Mouse (Mus musculus) MEL (cell line): ENCODE data around the gene Gm15217. TPM values are rescaled to one million over a fixed set of nuclear protein-coding genes. Genes with fewer than 3 reads are reported as not detected.

Experiments
- DNase-seq: peaks from one replicate; pipeline ENCODE4 v3.0.0; 2011; ENCODE audit warnings: low read depth, low spot score
- H3K27ac ChIP-seq: 2 replicates; pipeline ENCODE4 v1.5.1; 2012; ENCODE audit warnings: low read depth, mild to moderate bottlenecking, control low read depth, low read length, moderate library complexity; ENCODE audit not compliant: control insufficient read depth
- H3K27me3 ChIP-seq, 2 experiments: fragments of 150-350 bp in 1 of 2; sonication (generic) in 1 of 2; 2 replicates each; pipeline ENCODE4 v1.6.1; 2012; ENCODE audit warnings: low read length in 2 of 2, mild to moderate bottlenecking in 2 of 2, improper control_type of control experiment in 1 of 2, moderate library complexity in 1 of 2; ENCODE audit not compliant: insufficient read depth in 2 of 2, control insufficient read depth in 1 of 2
- H3K36me3 ChIP-seq, 2 experiments: 2 replicates each; pipeline ENCODE4 v1.6.1; 2012 to 2014; ENCODE audit warnings: low read length in 2 of 2, improper control_type of control experiment in 1 of 2, inconsistent platforms in 1 of 2, mild to moderate bottlenecking in 1 of 2; ENCODE audit not compliant: insufficient read depth in 2 of 2, control insufficient read depth in 1 of 2
- H3K4me1 ChIP-seq, 2 experiments: fragments of 150-350 bp in 1 of 2; sonication (generic) in 1 of 2; 2 replicates each; pipeline ENCODE4 v1.6.1; 2012; ENCODE audit warnings: low read length in 2 of 2, improper control_type of control experiment in 1 of 2, mild to moderate bottlenecking in 1 of 2; ENCODE audit not compliant: insufficient read depth in 2 of 2, control insufficient read depth in 1 of 2
- H3K4me3 ChIP-seq, 2 experiments: fragments of 150-350 bp in 1 of 2; sonication (generic) in 1 of 2; 2 replicates each; pipeline ENCODE4 v1.5.1; 2012; ENCODE audit warnings: low read depth in 2 of 2, low read length in 2 of 2, mild to moderate bottlenecking in 2 of 2, moderate library complexity in 2 of 2, control low read depth in 1 of 2, improper control_type of control experiment in 1 of 2; ENCODE audit not compliant: control insufficient read depth in 1 of 2, insufficient read depth in 1 of 2
- H3K79me2 ChIP-seq: 2 replicates; pipeline ENCODE4 v1.6.1; 2012; ENCODE audit warnings: mild to moderate bottlenecking, low read length, moderate library complexity; ENCODE audit not compliant: control insufficient read depth, poor library complexity, insufficient read depth
- H3K9ac ChIP-seq: 2 replicates; pipeline ENCODE4 v1.6.1; 2012; ENCODE audit warnings: low read depth, mild to moderate bottlenecking, control low read depth, low read length, moderate library complexity; ENCODE audit not compliant: control insufficient read depth, poor library complexity, severe bottlenecking
- H3K9me3 ChIP-seq: fragments of 150-350 bp; sonication (generic); replicated peaks from 2 replicates; pipeline ENCODE4 v1.6.1; 2012; ENCODE audit warnings: mild to moderate bottlenecking, low read length, improper control_type of control experiment, moderate library complexity; ENCODE audit not compliant: insufficient read depth
- BHLHE40 ChIP-seq: IDR thresholded peaks from 2 replicates; pipeline ENCODE4 v1.6.1; 2012; ENCODE audit warnings: low read depth, mild to moderate bottlenecking, inconsistent platforms, low read length, improper control_type of control experiment, borderline replicate concordance
- CTCF ChIP-seq, 3 experiments: IDR thresholded peaks in 2 of 3; conservative IDR thresholded peaks in 1 of 3; 2 replicates each; pipeline ENCODE4 v1.5.1; 2011 to 2012; ENCODE audit warnings: low read length in 3 of 3, low read depth in 2 of 3, mild to moderate bottlenecking in 2 of 3, improper control_type of control experiment in 1 of 3, inconsistent platforms in 1 of 3, mixed read lengths in 1 of 3, moderate library complexity in 1 of 3; ENCODE audit not compliant: control insufficient read depth in 1 of 3, insufficient read depth in 1 of 3, poor library complexity in 1 of 3, severe bottlenecking in 1 of 3
- E2F4 ChIP-seq: IDR thresholded peaks from 2 replicates; pipeline ENCODE4 v1.6.1; 2011; ENCODE audit warnings: low read depth, low read length, improper control_type of control experiment, borderline replicate concordance
- ELF1 ChIP-seq: IDR thresholded peaks from 2 replicates; pipeline ENCODE4 v1.6.1; 2014; ENCODE audit warnings: low read depth, mild to moderate bottlenecking, inconsistent platforms, low read length, improper control_type of control experiment, moderate library complexity
- EP300 ChIP-seq, 2 experiments: IDR thresholded peaks; 2 replicates each; pipeline ENCODE4 v1.6.1; 2011; ENCODE audit warnings: improper control_type of control experiment in 2 of 2, low read length in 2 of 2, low read depth in 1 of 2, mild to moderate bottlenecking in 1 of 2
- GABPA ChIP-seq: IDR thresholded peaks from 2 replicates; pipeline ENCODE4 v1.6.1; 2012; ENCODE audit warnings: low read depth, mild to moderate bottlenecking, inconsistent platforms, low read length, improper control_type of control experiment, moderate library complexity
- GATA1 ChIP-seq: IDR thresholded peaks from 2 replicates; pipeline ENCODE4 v1.6.1; 2011; ENCODE audit warnings: low read depth, low read length, improper control_type of control experiment
- HCFC1 ChIP-seq: IDR thresholded peaks from 2 replicates; pipeline ENCODE4 v1.6.1; 2012; ENCODE audit warnings: low read depth, mild to moderate bottlenecking, inconsistent platforms, low read length, improper control_type of control experiment, moderate library complexity
- KAT2A ChIP-seq: conservative IDR thresholded peaks from 2 replicates; pipeline ENCODE4 v1.6.1; 2012; ENCODE audit warnings: low read depth, low read length, improper control_type of control experiment, inconsistent platforms
- MAFK ChIP-seq: IDR thresholded peaks from 2 replicates; pipeline ENCODE4 v1.6.1; 2011; ENCODE audit warnings: low read depth, mild to moderate bottlenecking, low read length, improper control_type of control experiment, borderline replicate concordance
- MAX ChIP-seq: IDR thresholded peaks from 2 replicates; pipeline ENCODE4 v1.6.1; 2011; ENCODE audit warnings: low read length, improper control_type of control experiment
- MEF2A ChIP-seq: IDR thresholded peaks from 2 replicates; pipeline ENCODE4 v1.6.1; 2014; ENCODE audit warnings: low read depth, mild to moderate bottlenecking, inconsistent platforms, low read length, improper control_type of control experiment; ENCODE audit not compliant: poor library complexity, insufficient replicate concordance, severe bottlenecking; ENCODE audit errors: extremely low read depth
- MXI1 ChIP-seq: IDR thresholded peaks from 2 replicates; pipeline ENCODE4 v1.6.1; 2011; ENCODE audit warnings: mild to moderate bottlenecking, low read depth, low read length, improper control_type of control experiment
- MYB ChIP-seq: IDR thresholded peaks from 2 replicates; pipeline ENCODE4 v1.6.1; 2011; ENCODE audit warnings: mild to moderate bottlenecking, low read depth, low read length, improper control_type of control experiment
- MYC ChIP-seq: IDR thresholded peaks from 2 replicates; pipeline ENCODE4 v1.6.1; 2011; ENCODE audit warnings: low read depth, mild to moderate bottlenecking, low read length, improper control_type of control experiment, moderate library complexity
- NELFE ChIP-seq: IDR thresholded peaks from 2 replicates; pipeline ENCODE4 v1.6.1; 2011; ENCODE audit warnings: low read depth, low read length, improper control_type of control experiment
- NRF1 ChIP-seq: IDR thresholded peaks from 2 replicates; pipeline ENCODE4 v1.6.1; 2014; ENCODE audit warnings: low read depth, mild to moderate bottlenecking, inconsistent platforms, low read length, improper control_type of control experiment, moderate library complexity; ENCODE audit not compliant: poor library complexity, insufficient read depth, severe bottlenecking
- POLR2A ChIP-seq, 2 experiments: IDR thresholded peaks; 2 replicates each; pipeline ENCODE4 v1.6.1; 2011 to 2012; ENCODE audit warnings: low read length in 2 of 2, mild to moderate bottlenecking in 2 of 2, control low read depth in 1 of 2, improper control_type of control experiment in 1 of 2, low read depth in 1 of 2, moderate library complexity in 1 of 2; ENCODE audit not compliant: control insufficient read depth in 1 of 2, insufficient read depth in 1 of 2, poor library complexity in 1 of 2
- RAD21 ChIP-seq: IDR thresholded peaks from 2 replicates; pipeline ENCODE4 v1.6.1; 2011; ENCODE audit warnings: mild to moderate bottlenecking, low read depth, low read length, improper control_type of control experiment
- SMC3 ChIP-seq: IDR thresholded peaks from 2 replicates; pipeline ENCODE4 v1.6.1; 2011; ENCODE audit warnings: low read depth, low read length, improper control_type of control experiment
- TBP ChIP-seq: IDR thresholded peaks from 2 replicates; pipeline ENCODE4 v1.8.0; 2011; ENCODE audit warnings: low read depth, low read length, improper control_type of control experiment
- TCF12 ChIP-seq: IDR thresholded peaks from 2 replicates; pipeline ENCODE4 v1.6.1; 2014; ENCODE audit warnings: low read depth, mild to moderate bottlenecking, inconsistent platforms, low read length, improper control_type of control experiment, moderate library complexity
- UBTF ChIP-seq: IDR thresholded peaks from 2 replicates; pipeline ENCODE4 v1.6.1; 2012; ENCODE audit warnings: low read depth, mild to moderate bottlenecking, inconsistent platforms, low read length, improper control_type of control experiment, moderate library complexity, borderline replicate concordance; ENCODE audit not compliant: insufficient read depth
- USF1 ChIP-seq: IDR thresholded peaks from 2 replicates; pipeline ENCODE4 v1.6.1; 2014; ENCODE audit warnings: low read depth, mild to moderate bottlenecking, inconsistent platforms, low read length, improper control_type of control experiment, moderate library complexity
- USF2 ChIP-seq, 2 experiments: IDR thresholded peaks; 2 replicates each; pipeline ENCODE4 v1.6.1; 2011 to 2012; ENCODE audit warnings: improper control_type of control experiment in 2 of 2, low read length in 2 of 2, borderline replicate concordance in 1 of 2, inconsistent platforms in 1 of 2, low read depth in 1 of 2, mild to moderate bottlenecking in 1 of 2; ENCODE audit not compliant: insufficient read depth in 1 of 2
- polyA plus RNA-seq, 2 experiments: library from polyadenylated mRNA; stranded (reverse) in 1 of 2; unstranded in 1 of 2; fragments of >175 nt in 1 of 2; fragments of >200 nt in 1 of 2; gene quantifications; 2 replicates each; pipeline versions ENCODE4 v1.2.1 to v1.2.4; 2012; ENCODE audit warnings: low replicate concordance in 2 of 2, low read depth in 1 of 2; ENCODE audit not compliant: insufficient read length in 2 of 2, insufficient read depth in 1 of 2, missing spikeins in 1 of 2
- total RNA-seq: library from RNA; depleted of rRNA; stranded (reverse); fragments of 300-350 nt; gene quantifications from 2 replicates; pipeline ENCODE4 v1.2.3, GENCODE M21; 2012

The Gm15217 gene
- total and polyA plus RNA-seq, 3 experiments: not detected

DNA sequence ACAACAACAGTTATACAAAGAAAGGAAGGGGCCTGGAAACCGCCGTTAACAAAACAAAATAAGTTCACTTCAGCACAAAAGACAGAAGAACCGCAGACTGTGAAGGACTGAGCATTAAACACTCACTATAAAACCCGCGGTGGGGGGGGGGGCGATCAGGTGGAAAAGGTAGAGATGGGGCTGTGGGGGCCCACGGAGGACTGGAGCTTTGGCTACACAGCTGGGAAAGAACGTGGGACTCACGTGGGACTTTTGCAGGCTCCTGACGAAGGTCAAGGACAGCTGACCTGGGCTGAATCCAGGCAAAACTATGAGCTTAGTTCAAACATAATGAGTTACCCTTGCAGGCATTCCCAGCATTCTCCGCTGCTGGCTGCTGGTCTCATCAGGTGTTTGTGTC, 40.1 kb downstream of the Gm15217 start:
- DNase-seq: no peak
- H3K9me3 ChIP-seq: no peaks in the 10 kb centered on the region
- no peaks in the 10 kb centered on the region for H3K27me3 ChIP-seq
- no peaks in the 10 kb centered on the region for H3K4me1 ChIP-seq
- no peak overlapping the region for H3K27ac ChIP-seq
- TF ChIP-seq POLR2A (IDR thresholded peaks at IDR 0.05; ENCODE audit: control insufficient read depth in 1 of 2, insufficient read depth in 1 of 2, low read depth in 1 of 2, low read length in 2 of 2, poor library complexity in 1 of 2) (no peak), TBP (no peak), BHLHE40 (no peak), E2F4 (no peak), KAT2A (no peak), TCF12 (no peak), SMC3 (no peak), GATA1 (no peak), RAD21 (no peak), USF1 (no peak), MAFK (no peak), GABPA (no peak), MXI1 (no peak), MEF2A (no peak)
- H3K9ac ChIP-seq: no peak overlapping the region
- no peaks in the 10 kb centered on the region for H3K36me3 ChIP-seq
- no peak overlapping the region for H3K4me3 ChIP-seq
- no peaks in the 10 kb centered on the region for H3K79me2 ChIP-seq

GRCm38 (mm10) chr14:46421823-46422222, 42.6 kb downstream of the Gm15217 start:
- Histone ChIP-seq H3K27me3 (no peaks in the 10 kb centered on the region), H3K9ac (no peak overlapping the region), H3K4me3 (no peak overlapping the region), H3K79me2 (no peaks in the 10 kb centered on the region), H3K9me3 (no peaks in the 10 kb centered on the region), H3K36me3 (no peaks in the 10 kb centered on the region), H3K4me1 (no peaks in the 10 kb centered on the region), H3K27ac (no peak overlapping the region)
- DNase-seq: no peak
- no peak for TF ChIP-seq SMC3
- no peak for TF ChIP-seq NRF1
- TF ChIP-seq NELFE: no peak
- TF ChIP-seq BHLHE40: no peak
- no peak for TF ChIP-seq MAFK

DNA sequence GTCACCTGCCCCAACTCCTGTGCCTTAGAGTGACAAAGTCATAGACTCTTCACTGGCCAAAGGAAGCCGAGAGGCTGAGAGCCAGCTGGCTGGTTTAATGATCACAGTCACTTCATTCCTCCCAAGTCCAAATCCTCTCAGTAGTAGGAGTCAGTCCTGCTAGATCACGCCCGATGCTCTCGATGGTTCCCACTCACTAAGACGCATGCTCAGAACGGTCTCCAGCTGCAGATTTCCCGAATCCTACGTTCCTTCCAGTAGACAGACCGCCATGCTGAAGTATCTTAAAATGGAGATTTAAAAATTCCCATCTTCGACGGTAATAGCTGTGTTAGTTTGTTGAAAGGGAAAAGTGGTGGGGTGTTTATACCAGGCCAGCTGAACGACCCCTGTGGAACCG, 48.0 kb downstream of the Gm15217 start:
- no peak overlapping the region for H3K27ac ChIP-seq
- no peaks in the 10 kb centered on the region for H3K9me3 ChIP-seq
- no peaks in the 10 kb centered on the region for H3K79me2 ChIP-seq
- no peak overlapping the region for H3K9ac ChIP-seq
- no peaks in the 10 kb centered on the region for H3K27me3 ChIP-seq
- no peak for DNase-seq
- no peaks in the 10 kb centered on the region for H3K4me1 ChIP-seq
- no peak overlapping the region for H3K4me3 ChIP-seq
- no peaks in the 10 kb centered on the region for H3K36me3 ChIP-seq
- TF ChIP-seq MYB (no peak), CTCF (IDR thresholded peaks at IDR 0.05 in 2 of 3, conservative IDR thresholded peaks at IDR 0.05 in 1 of 3; ENCODE audit: control insufficient read depth in 1 of 3, insufficient read depth in 1 of 3, low read depth in 2 of 3, low read length in 3 of 3, poor library complexity in 1 of 3, severe bottlenecking in 1 of 3) (no peak), USF2 (IDR thresholded peaks at IDR 0.05; ENCODE audit: borderline replicate concordance in 1 of 2, insufficient read depth in 1 of 2, low read depth in 1 of 2, low read length in 2 of 2) (no peak), SMC3 (no peak), MYC (no peak), BHLHE40 (no peak), MAFK (no peak), ELF1 (no peak), MAX (no peak), NELFE (no peak), KAT2A (no peak), TBP (no peak), HCFC1 (no peak), UBTF (no peak), EP300 (IDR thresholded peaks at IDR 0.05; ENCODE audit: low read depth in 1 of 2, low read length in 2 of 2) (no peak)
